ENCODE assay signal across 8 mouse cellular contexts in the genomic region with DNA sequence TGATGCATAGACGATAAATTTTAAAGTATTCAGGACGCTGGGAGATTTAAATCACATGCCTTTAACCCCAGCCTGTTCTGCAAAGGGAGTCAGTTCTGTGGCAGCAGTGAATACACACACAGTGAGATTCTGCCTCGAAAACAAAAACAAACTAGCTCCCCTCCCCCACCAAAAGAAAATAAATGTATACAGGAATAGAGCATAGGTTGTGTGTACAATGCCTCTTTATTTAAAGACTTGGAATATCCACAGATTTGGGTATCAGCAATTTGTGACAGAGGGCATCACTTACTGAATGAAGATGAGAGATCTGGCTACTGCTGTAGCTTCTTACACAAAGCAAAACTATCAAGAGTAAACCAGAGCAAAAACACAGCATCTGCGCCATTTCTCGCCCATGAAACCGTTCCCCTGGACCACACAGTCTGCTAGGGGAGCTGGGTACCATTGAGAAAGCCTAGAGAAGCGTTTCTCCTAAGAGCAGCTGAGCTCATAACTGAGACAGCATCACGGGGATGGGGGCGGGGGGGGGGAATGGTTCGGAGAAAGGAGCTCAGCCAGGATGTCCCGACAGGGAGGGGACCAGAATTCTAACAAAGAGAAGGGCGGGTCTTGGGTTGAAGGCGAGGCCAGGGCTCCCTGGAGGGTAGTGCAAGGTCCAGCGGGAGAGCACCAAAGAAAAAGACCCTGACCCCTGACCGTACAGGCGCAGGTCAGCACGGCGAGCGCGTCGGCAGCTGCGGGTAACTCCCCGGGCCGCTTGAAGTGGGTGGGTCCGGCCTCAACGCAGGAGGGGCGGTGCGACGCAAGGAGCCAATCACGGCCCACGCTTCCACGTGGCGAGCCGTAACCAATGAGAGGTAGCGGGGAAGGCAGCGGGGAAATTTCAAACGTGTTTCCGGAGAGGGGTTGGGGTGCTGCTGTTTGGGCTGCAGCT. TPM values are rescaled to one million over a fixed set of nuclear protein-coding genes. Genes with fewer than 3 reads are reported as not detected.
DNase-seq lines count a peak whose midpoint lies in the region; ATAC-seq and TF ChIP-seq lines count a peak whose summit lies in the region.

A gene (plus strand): TSS at position 879 of the 937 bp plus-strand sequence.

- H3K4me2 ChIP-seq in forebrain, embryonic 14.5 days (ENCODE audit: low read length), result peak within 1 kb of the TSS; percentile 76

- peak; percentile 99 for ATAC-seq in cerebellum, adult (ENCODE audit: insufficient number of reproducible peaks, low FRiP score, low TSS enrichment)
- peak; percentile 99 for ATAC-seq in forebrain, embryonic 14.5 days
- peak; percentile 99 for ATAC-seq in neutrophil, adult 5-6 weeks (ENCODE audit: extremely low read depth, insufficient number of reproducible peaks, low FRiP score, poor library complexity, severe bottlenecking)

- H3K4me1 ChIP-seq in ES-Bruce4 (ENCODE audit: control insufficient read depth, insufficient read depth, low read length), result no peaks in the 10 kb centered on the region
- peaks cover 5% of the 10 kb centered on the region; the same call in 1 of the 2 replicates for H3K4me1 ChIP-seq in forebrain, embryonic 14.5 days (ENCODE audit: control insufficient read depth, insufficient read depth, low read length)
- H3K4me1 ChIP-seq in lung, adult 2 months (ENCODE audit: control insufficient read depth, insufficient read depth, low read length), result peaks cover 4% of the 10 kb centered on the region; the same call in 1 of the 2 replicates

- H3K27me3 ChIP-seq in ES-Bruce4 (ENCODE audit: control insufficient read depth, insufficient read depth, low read length, poor library complexity, severe bottlenecking), result no peaks in the 10 kb centered on the region; the same call in 1 of the 2 replicates
- no peaks in the 10 kb centered on the region for H3K27me3 ChIP-seq in forebrain, embryonic 14.5 days (replicated peaks; ENCODE audit: control insufficient read depth, insufficient read depth, low read length)

- TF ChIP-seq CTCF in ES-Bruce4 (IDR thresholded peaks at IDR 0.05; ENCODE audit: low read depth, low read length), result no peak
- no peak for TF ChIP-seq CTCF in lung, adult 2 months (IDR thresholded peaks at IDR 0.05; ENCODE audit: insufficient read depth, low read length)

- H3K9ac ChIP-seq in ES-Bruce4 (ENCODE audit: low read depth, poor library complexity, severe bottlenecking), result peak within 1 kb of the TSS; percentile 81
- H3K9ac ChIP-seq in forebrain, embryonic 14.5 days (ENCODE audit: low read length), result peak within 1 kb of the TSS; percentile 87

- H3K27ac ChIP-seq in ES-Bruce4 (ENCODE audit: insufficient read depth, low read length), result 0 out of 2 replicates have a peak within 1 kb of the TSS, but pooled peaks have one; percentile 29
- H3K27ac ChIP-seq in forebrain, embryonic 14.5 days (ENCODE audit: low read depth, low read length), result peak within 1 kb of the TSS; percentile 96

- no peaks in the 10 kb centered on the region for H3K9me3 ChIP-seq in ES-Bruce4 (replicated peaks; ENCODE audit: control insufficient read depth, insufficient read depth, low read length, poor library complexity, severe bottlenecking)
- H3K9me3 ChIP-seq in forebrain, embryonic 14.5 days (replicated peaks; ENCODE audit: control insufficient read depth, low read length), result no peaks in the 10 kb centered on the region

- peak; percentile 80 for TF ChIP-seq POLR2A in ES-Bruce4 (IDR thresholded peaks at IDR 0.05; ENCODE audit: insufficient read depth, low read length)
- TF ChIP-seq POLR2A in lung, adult 2 months (IDR thresholded peaks at IDR 0.05; ENCODE audit: borderline replicate concordance, extremely low read depth, low read depth, low read length), result peak; percentile 88; the same call in 1 of the 2 replicates

- intact Hi-C loops in heart, postnatal 25 days (cut with DNase I), result no loop called here

- under 1% methylated on average over 38 of the region's 38 CpGs for WGBS in forebrain, embryonic 14.5 days
- WGBS in lung, adult 2 months, result under 1% methylated on average over 38 of the region's 38 CpGs

- peak within 1 kb of the TSS; percentile 94 for H3K4me3 ChIP-seq in ES-Bruce4 (ENCODE audit: low read depth, low read length)
- H3K4me3 ChIP-seq in forebrain, embryonic 14.5 days (ENCODE audit: low read depth, low read length), result peak within 1 kb of the TSS; percentile 70
- H3K4me3 ChIP-seq in lung, adult 2 months (replicated peaks; ENCODE audit: extremely low read depth, low read depth, low read length), result peak within 1 kb of the TSS; percentile 96

- DNase-seq in forebrain, embryonic 14.5 days (ENCODE audit: low spot score), result peak; percentile 96
- peak; percentile 81 for DNase-seq in heart, postnatal 25 days (ENCODE audit: low spot score)
- DNase-seq in layer of hippocampus, adult 18-20 months (ENCODE audit: low spot score in 2 of 2), result peak; percentile 85 to 93
- peak; percentile 89 for DNase-seq in lung, adult 2 months
- peak; percentile 82 to 87 for DNase-seq in thymus, adult 18-20 months

- no peak for TF ChIP-seq EP300 in ES-Bruce4 (IDR thresholded peaks at IDR 0.05; ENCODE audit: insufficient read depth, low read depth, low read length)

- H3K36me3 ChIP-seq in ES-Bruce4 (ENCODE audit: control insufficient read depth, insufficient read depth, low read length, poor library complexity, severe bottlenecking), result no peaks in the 10 kb centered on the region
- no peaks in the 10 kb centered on the region for H3K36me3 ChIP-seq in forebrain, embryonic 14.5 days (ENCODE audit: control insufficient read depth, insufficient read depth, low read length)

RNA-seq across cellular contexts. Expression of the gene that starts here (rescaled TPM):
- polyA plus RNA-seq in ES-Bruce4 (2011; ENCODE audit: insufficient read depth, insufficient read length, low read depth, missing spikeins), result 82.1 and 84.3 TPM in 2 replicates
- 16.3 and 16.7 TPM in 2 replicates for polyA plus RNA-seq in forebrain, embryonic 14.5 days (2014; fragmentation: Nextera tagmentation; extraction: Ambion mirVana)
- under 1 TPM; 0.36 to 0.39 TPM for total RNA-seq in heart, postnatal 25 days (2021)
- 1 to 10 TPM in 1 of 2 experiments, under 1 TPM in 1; 0.52 to 1.1 TPM for total RNA-seq in layer of hippocampus, adult 18-20 months (2021)
- polyA plus RNA-seq in lung, adult 2 months (2012; rRNA removed), result 0.10 and 0.31 TPM in 2 replicates
- total RNA-seq in neutrophil, adult 5-6 weeks (2017), result 0.23 TPM in 1 of 2 replicates, not detected in the other

Comparison
In these comparisons a context has a peak if more than half of its experiments do, and no peak if none do; other contexts are left out.
1. Peak in every context shown above with its lines: DNase-seq, ATAC-seq, H3K4me3 ChIP-seq and H3K27ac ChIP-seq.
2. RNA of the gene that starts here (polyA plus RNA-seq): 82.1 to 84.3 TPM in ES-Bruce4 and 16.3 to 16.7 TPM in forebrain, embryonic 14.5 days; 0.10 to 0.31 TPM in lung, adult 2 months; every median in the first group is over 10 times any median in the second.
3. Peak in DNase-seq in heart, postnatal 25 days; RNA of the gene not detected or under 1 TPM.
4. Peak in DNase-seq and H3K4me3 ChIP-seq in lung, adult 2 months; RNA of the gene not detected or under 1 TPM.
5. Peak in ATAC-seq in neutrophil, adult 5-6 weeks; RNA of the gene not detected or under 1 TPM.